In the genomic region with DNA sequence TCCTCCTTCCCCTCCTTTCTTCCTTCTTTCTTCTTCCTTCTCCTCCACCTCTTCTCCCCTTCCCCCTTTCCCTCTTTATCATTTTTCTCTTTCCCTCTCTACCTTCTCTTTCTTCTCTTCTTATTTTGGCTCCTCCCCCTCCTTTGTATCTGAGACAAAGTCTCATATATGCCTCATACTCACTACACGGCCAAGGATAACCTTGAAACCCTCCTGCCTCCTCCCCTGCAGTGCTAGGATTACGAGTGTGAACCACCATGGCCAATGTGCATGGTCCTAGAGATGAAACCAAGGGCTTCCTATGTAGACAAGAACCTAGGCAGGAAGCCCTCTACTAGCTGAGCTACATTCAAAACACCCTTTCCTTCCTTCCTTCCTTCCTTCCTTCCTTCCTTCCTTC, we compare ENCODE assay signal across 18 mouse cellular contexts. TPM values are rescaled to one million over a fixed set of nuclear protein-coding genes. Genes with fewer than 3 reads are reported as not detected.
"Had no signal": no experiment of that assay in that cellular context is flagged by ENCODE, and none has a peak within 500 bp of the region (broad histone marks: within the 10 kb centered on the region; RNA-seq: fewer than 3 reads in every experiment).

No protein-coding gene starts in this region.

- H3K9me3 ChIP-seq: limb, embryonic 15.5 days; megakaryocyte, embryonic 14.5 days; midbrain, embryonic 15.5 days; neural tube, embryonic 12.5 days had no signal

- H3K36me3 ChIP-seq: limb, embryonic 15.5 days; midbrain, embryonic 15.5 days; neural tube, embryonic 12.5 days had no signal

- H3K27ac ChIP-seq: limb, embryonic 15.5 days; macrophage; midbrain, embryonic 15.5 days; neural tube, embryonic 12.5 days had no signal

- DNase-seq: kidney, adult 8-10 months; kidney, postnatal 36 days; layer of hippocampus, adult 9-11 months; layer of hippocampus, postnatal 36 days; right cerebral cortex, postnatal 4 days; thymus, postnatal 36 days had no signal

- H3K4me2 ChIP-seq: limb, embryonic 15.5 days; lung, embryonic 14.5 days; midbrain, embryonic 11.5 days; midbrain, embryonic 15.5 days; neural tube, embryonic 12.5 days had no signal

- ATAC-seq: midbrain, embryonic 15.5 days had no signal

- H3K4me3 ChIP-seq: limb, embryonic 15.5 days; midbrain, embryonic 15.5 days; neural tube, embryonic 12.5 days had no signal

- H3K4me1 ChIP-seq: limb, embryonic 15.5 days; midbrain, embryonic 15.5 days; neural tube, embryonic 12.5 days had no signal

- H3K27me3 ChIP-seq: limb, embryonic 15.5 days; neural tube, embryonic 12.5 days had no signal

- H3K9ac ChIP-seq: limb, embryonic 15.5 days; lung, embryonic 14.5 days; midbrain, embryonic 15.5 days; neural tube, embryonic 12.5 days had no signal

RNA-seq across cellular contexts. Expression of a gene that starts 11.1 kb away (rescaled TPM):
- total RNA-seq: monocyte, adult 5-6 weeks; neutrophil, adult 5-6 weeks had no signal
- polyA plus RNA-seq: macrophage had no signal

RNA-seq across cellular contexts. Expression of a gene that starts 28.2 kb away (rescaled TPM):
- total RNA-seq: layer of hippocampus, adult 18-20 months; layer of hippocampus, postnatal 36 days; left cerebral cortex, adult 8-10 months; left cerebral cortex, postnatal 25 days; monocyte, adult 5-6 weeks had no signal
- polyA plus RNA-seq: macrophage; midbrain, embryonic 15.5 days had no signal

RNA-seq across cellular contexts. Expression of a gene that starts 42.8 kb away (rescaled TPM):
- total RNA-seq: monocyte, adult 5-6 weeks had no signal
